Mouse (Mus musculus) neural tube, postnatal 0 days (tissue): ENCODE results near the gene Magi3. TPM values are rescaled to one million over a fixed set of nuclear protein-coding genes. Genes with fewer than 3 reads are reported as not detected.

ENCODE experiments used
- polyA plus RNA-seq: library from polyadenylated mRNA; unstranded; fragments of >200 nt; fragmentation: Nextera tagmentation; extraction: Ambion mirVana; gene quantifications from 2 replicates; pipeline ENCODE4 v1.2.1, GENCODE M21; 2015

The Magi3 gene
- 5.9 and 6.8 TPM in 2 replicates for polyA plus RNA-seq

DNA sequence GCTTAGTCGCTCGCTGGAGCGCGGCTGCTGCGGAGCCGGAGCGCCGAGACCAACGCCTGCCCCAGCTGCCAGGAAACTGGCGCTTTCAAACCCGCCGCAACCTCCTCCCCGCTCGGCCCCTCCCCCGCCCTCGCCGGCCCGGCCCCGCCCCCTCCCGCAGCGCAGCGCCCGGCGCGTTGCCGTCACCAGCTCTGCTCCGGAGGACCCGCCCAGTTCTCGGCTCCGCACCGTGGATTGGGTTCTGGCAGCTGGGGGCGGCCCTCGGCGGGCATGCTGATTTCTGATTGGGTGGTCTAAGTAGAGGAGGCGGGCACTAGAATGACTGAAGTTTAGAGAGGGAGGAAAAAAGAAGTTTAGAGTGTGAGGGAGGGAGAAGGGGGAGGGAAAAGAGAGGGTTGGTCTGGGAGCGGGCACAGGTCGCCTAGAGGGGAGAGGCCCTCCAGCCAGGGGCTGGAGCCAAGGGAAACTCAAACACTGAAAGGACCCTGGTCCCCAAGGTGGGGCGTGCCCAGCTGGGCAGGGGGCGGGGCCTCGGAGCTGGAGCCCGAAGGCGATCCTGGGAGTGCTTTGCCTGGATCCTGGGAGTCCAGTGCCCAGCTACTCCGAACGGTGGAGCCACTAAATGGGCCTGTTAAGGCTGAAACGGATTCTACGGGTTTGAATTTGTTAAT is at the start of gene Magi3:
Gene Magi3 (minus strand): TSS at position 80 of the 671 bp plus-strand sequence.

GRCm38 (mm10) chr3:103967861-103968691 is 252.1 kb downstream of the Magi3 start, which contains the start of gene Phtf1:
Gene Phtf1 (plus strand): TSS chr3:103968110.

